Mouse (Mus musculus) c-Kit-negative CD71-positive TER-119-positive erythroid progenitor cells, embryonic 14.5 days (primary cell): Measurements from ENCODE around the gene Olfr1471.
"Not testable (repeated sequence)": the region's sequence is repeated elsewhere in the genome, so short reads cannot be mapped to it uniquely, and the experiment has no call there.

Experiments used
- DNase-seq: peaks from one replicate; pipeline ENCODE4 v3.0.0-alpha.2; 2013; ENCODE audit warnings: low read depth, low spot score

Olfr1471 gene

GRCm38 (mm10) chr19:13443109-13443508, at the start of gene Olfr1471:
Olfr1471 (plus strand) TSS chr19:13443409.
- DNase-seq: not testable (repeated sequence)

- no peak for DNase-seq
Measured at GRCm38 (mm10) chr19:13407549-13407948, 35.7 kb upstream of the Olfr1471 start, which contains the start of gene Olfr1469. Olfr1469 (plus strand) TSS chr19:13407849.

- no peak for DNase-seq
Measured at GRCm38 (mm10) chr19:13455986-13456385, 12.8 kb downstream of the Olfr1471 start, which contains the start of gene Olfr1472. Olfr1472 (minus strand) TSS chr19:13456086.

GRCm38 (mm10) chr19:13469265-13469664, 26.1 kb downstream of the Olfr1471 start, which contains the start of gene Olfr1474:
Olfr1474 (plus strand) TSS chr19:13469565.
- not testable (repeated sequence) for DNase-seq

- DNase-seq: no peak
Measured at GRCm38 (mm10) chr19:13480096-13480495, 36.9 kb downstream of the Olfr1471 start, which contains the start of gene Olfr1475. Olfr1475 (minus strand) TSS chr19:13480196.

GRCm38 (mm10) chr19:13500246-13500645, 57.0 kb downstream of the Olfr1471 start, which contains the start of gene Olfr1477:
Olfr1477 (plus strand) TSS chr19:13500546.
- no peak for DNase-seq
